Mouse (Mus musculus) liver, postnatal 0 days (tissue): Measurements from ENCODE around the gene Rps6ka1. TPM values are rescaled to one million over a fixed set of nuclear protein-coding genes. Genes with fewer than 3 reads are reported as not detected.

Source experiments
- ATAC-seq: fragments of 200-750 bp; cut with Nextera tagmentation; 2 replicates; pipeline ENCODE4 v1.8.0; 2017; ENCODE audit warnings: mild to moderate bottlenecking, moderate library complexity
- DNase-seq: peaks from one replicate; pipeline ENCODE4 v3.0.0-alpha.2; 2016
- H3K27ac ChIP-seq: fragments of 300-500 bp; sonication (generic); 2 replicates; pipeline ENCODE4 v1.5.1; 2014; ENCODE audit warnings: antibody characterized with exemption, moderate library complexity, mild to moderate bottlenecking, low read depth
- H3K27me3 ChIP-seq: fragments of 300-500 bp; sonication (generic); 2 replicates; pipeline ENCODE4 v1.6.1; 2014; ENCODE audit warnings: low read length, control low read depth, mixed read lengths; ENCODE audit not compliant: insufficient read depth
- H3K36me3 ChIP-seq: fragments of 300-500 bp; sonication (generic); replicated peaks from 2 replicates; pipeline ENCODE4 v1.6.1; 2014; ENCODE audit warnings: mild to moderate bottlenecking, control low read depth, low read length, moderate library complexity, mixed read lengths; ENCODE audit not compliant: insufficient read depth
- H3K4me1 ChIP-seq: fragments of 300-500 bp; sonication (generic); 2 replicates; pipeline ENCODE4 v1.6.1; 2014; ENCODE audit warnings: antibody characterized with exemption, mild to moderate bottlenecking, control low read depth; ENCODE audit not compliant: insufficient read depth
- H3K4me2 ChIP-seq: fragments of 300-500 bp; sonication (generic); 2 replicates; pipeline ENCODE4 v1.6.1; 2014; ENCODE audit warnings: low read depth, mild to moderate bottlenecking, low read length, moderate library complexity, mixed read lengths
- H3K4me3 ChIP-seq: fragments of 300-500 bp; sonication (generic); 2 replicates; pipeline ENCODE4 v1.5.1; 2014; ENCODE audit warnings: low read depth, low read length
- H3K9ac ChIP-seq: fragments of 300-500 bp; sonication (generic); replicated peaks from 2 replicates; pipeline ENCODE4 v1.6.1; 2014; ENCODE audit warnings: mild to moderate bottlenecking, moderate library complexity
- H3K9me3 ChIP-seq: fragments of 300-500 bp; sonication (generic); 2 replicates; pipeline ENCODE4 v1.6.1; 2016; ENCODE audit warnings: mild to moderate bottlenecking, control low read depth, low read length, mixed read lengths
- CTCF ChIP-seq: sonication (generic); IDR thresholded peaks from 2 replicates; pipeline ENCODE4 v1.5.1; 2016; ENCODE audit warnings: antibody characterized with exemption, low read depth
- EP300 ChIP-seq: IDR thresholded peaks from 2 replicates; pipeline ENCODE4 v1.6.1; 2016; ENCODE audit warnings: antibody characterized with exemption, low read depth, mild to moderate bottlenecking
- WGBS: fragments of 180-500 bp; shearing (Covaris S2); extraction: QIAGEN DNeasy Blood & Tissue Kit; methylation state at CpG from one replicate; pipeline ENCODE4 v1.1.7; 2014; ENCODE audit not compliant: insufficient replicate concordance; 5-methylcytosine and 5-hydroxymethylcytosine counted together
- polyA plus RNA-seq: library from polyadenylated mRNA; unstranded; fragments of >200 nt; fragmentation: Nextera tagmentation; extraction: Ambion mirVana; gene quantifications from 2 replicates; pipeline ENCODE4 v1.2.1, GENCODE M21; 2015

Gene Rps6ka1
- polyA plus RNA-seq, 1 experiment from 2014 or later, result 36.9 TPM

DNA sequence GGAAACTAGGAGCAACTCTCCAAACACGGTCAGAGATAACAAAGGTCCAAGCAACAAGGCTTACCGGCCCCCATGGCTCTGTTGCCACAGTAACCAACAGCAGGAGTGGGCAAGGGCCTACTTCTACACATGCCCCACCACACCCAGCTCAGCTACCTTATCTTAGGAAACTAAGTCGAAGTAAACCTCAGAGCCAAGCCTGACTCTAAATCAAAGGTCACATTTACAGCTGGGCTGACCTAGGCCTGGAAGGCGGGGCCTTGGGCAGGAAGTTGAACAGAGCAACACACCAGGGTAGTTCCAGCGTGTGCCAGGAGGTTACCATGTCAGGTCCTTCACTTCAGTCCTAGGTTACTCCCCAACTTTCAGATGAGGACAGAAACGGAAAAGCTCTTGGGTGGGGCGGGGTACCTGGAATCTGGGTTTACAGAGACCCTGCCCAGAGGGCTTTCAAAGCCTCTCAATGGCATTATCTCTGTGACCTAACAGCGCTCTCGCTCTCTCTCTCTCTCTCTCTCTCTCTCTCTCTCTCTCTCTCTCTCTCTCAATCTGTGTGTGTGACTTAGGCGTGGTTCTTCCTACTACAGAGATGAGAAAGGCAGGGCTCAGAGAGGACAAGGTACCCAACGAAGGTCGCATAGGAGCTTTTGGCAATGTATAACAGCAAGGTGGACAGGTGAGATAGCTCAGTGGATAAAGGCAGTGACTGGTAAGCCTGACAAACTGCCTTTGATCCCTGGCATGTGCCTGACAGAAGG, 8.3 kb downstream of the Rps6ka1 start:
- no peaks in the 10 kb centered on the region for H3K9me3 ChIP-seq
- peak overlapping the region; percentile 63 for H3K27ac ChIP-seq
- H3K9ac ChIP-seq, result no peak overlapping the region
- ATAC-seq (peak; percentile 57), DNase-seq (peak; percentile 52)
- H3K27me3 ChIP-seq, result no peaks in the 10 kb centered on the region
- H3K4me2 ChIP-seq, result no peak overlapping the region
- TF ChIP-seq EP300 (no peak), CTCF (no peak)
- peaks cover 38% of the 10 kb centered on the region for H3K4me1 ChIP-seq
- no peaks in the 10 kb centered on the region for H3K36me3 ChIP-seq
- H3K4me3 ChIP-seq, result no peak overlapping the region
- 41% methylated on average over 12 of the region's 12 CpGs for WGBS

- peaks cover 42% of the 10 kb centered on the region for H3K4me1 ChIP-seq
- 81% methylated on average over 14 of the region's 14 CpGs for WGBS
- no peaks in the 10 kb centered on the region for H3K36me3 ChIP-seq
These were observed 9.5 kb downstream of the Rps6ka1 start for GRCm38 (mm10) chr4:133877850-133878755.

DNA sequence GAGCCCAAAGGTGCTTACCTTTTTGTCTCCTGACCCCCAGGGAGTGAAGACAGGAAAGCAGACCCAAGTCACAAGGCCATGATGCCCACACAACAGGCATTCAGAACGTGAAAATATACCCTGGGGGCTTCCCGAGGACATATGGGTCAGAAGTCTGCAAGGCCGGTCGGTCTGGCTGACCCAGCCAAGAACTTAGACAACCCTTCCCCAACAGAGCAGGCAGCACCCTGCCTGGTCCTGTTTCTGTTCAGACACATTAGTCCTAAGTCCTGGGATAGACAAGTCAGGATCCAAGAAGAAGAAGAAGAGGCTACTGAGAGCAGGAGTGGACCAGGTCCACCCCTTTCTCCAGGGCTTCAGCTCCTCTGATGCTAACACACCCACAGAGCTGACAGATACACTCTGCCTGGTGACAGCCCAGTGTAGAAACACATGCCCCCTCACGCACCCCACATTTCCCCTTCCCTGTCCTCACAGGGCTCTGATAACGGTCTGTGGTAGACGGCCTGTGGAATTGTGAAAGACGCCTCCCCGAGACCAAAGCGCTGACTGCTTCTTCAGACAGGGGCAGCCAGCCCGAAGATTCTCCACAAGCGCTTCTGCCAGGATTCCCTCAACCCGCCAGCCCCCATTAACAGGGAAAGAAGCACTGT, 12.6 kb downstream of the Rps6ka1 start:
- TF ChIP-seq CTCF, result no peak
- Histone ChIP-seq H3K4me2 (peak overlapping the region; percentile 82), H3K9me3 (no peaks in the 10 kb centered on the region), H3K4me3 (peak overlapping the region; percentile 69), H3K27ac (peak overlapping the region; percentile 97), H3K27me3 (no peaks in the 10 kb centered on the region), H3K4me1 (peaks cover 44% of the 10 kb centered on the region), H3K36me3 (peaks cover 23% of the 10 kb centered on the region), H3K9ac (peak overlapping the region; percentile 79)
- 30% methylated on average over 13 of the region's 13 CpGs for WGBS
- no peak for ATAC-seq
- peak; percentile 60 for DNase-seq

More at GRCm38 (mm10) chr4:133877850-133878755, 9.5 kb downstream of the Rps6ka1 start:
- Histone ChIP-seq H3K9me3 (no peaks in the 10 kb centered on the region), H3K4me3 (no peak overlapping the region), H3K27me3 (no peaks in the 10 kb centered on the region), H3K4me2 (no peak overlapping the region), H3K27ac (no peak overlapping the region), H3K9ac (no peak overlapping the region)
- peak; percentile 57 for DNase-seq
- ATAC-seq, result no peak
- TF ChIP-seq CTCF (peak; percentile 88), EP300 (no peak)

DNA sequence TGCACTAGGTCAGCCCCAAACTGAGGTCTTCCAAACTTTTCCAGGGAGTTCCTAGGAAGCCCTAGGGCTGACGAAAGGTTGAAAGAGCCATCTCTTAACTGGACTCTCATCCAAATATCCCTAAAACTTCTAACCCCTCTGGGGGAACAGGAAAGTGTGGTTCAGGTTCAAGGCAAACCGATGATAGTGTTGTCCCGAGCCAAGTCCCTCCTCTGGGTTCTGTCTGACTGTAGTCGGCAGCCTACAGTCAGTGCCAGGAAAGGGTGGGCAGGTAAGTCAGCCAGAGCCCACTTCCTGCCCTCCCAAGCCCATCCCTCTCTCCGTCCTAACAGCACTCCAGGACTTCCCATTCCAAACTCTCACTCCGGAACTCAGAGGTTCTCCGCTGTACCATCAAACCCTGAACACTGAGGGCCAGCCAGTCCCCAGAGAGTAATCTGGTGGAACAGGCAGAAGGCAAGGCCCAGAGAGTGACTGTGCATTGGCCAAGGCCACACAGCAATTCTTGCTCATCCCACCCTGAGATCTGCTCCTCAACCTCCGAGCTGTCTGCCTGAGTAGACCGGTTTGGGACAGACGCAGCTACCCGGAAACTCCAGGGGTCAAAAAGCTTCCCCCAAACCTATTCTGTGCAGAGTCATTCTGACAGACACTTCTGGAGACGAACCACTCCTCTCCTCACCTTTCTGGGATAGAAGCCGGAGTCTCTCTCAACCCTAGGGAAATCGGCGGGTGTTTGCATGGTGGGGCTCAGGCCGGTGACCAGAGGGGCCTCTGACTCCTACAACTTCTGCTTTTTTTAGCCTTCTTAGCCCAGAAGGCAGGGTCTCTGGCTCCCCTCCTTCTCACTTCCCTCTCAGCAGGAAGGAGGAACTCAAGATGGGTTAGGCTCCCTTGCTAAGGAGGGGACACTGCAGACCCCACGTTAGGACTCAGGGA, 13.4 kb downstream of the Rps6ka1 start:
- DNase-seq, result peak; percentile 59
- Histone ChIP-seq H3K27ac (peak overlapping the region; percentile 97), H3K9ac (peak overlapping the region; percentile 79), H3K4me1 (peaks cover 38% of the 10 kb centered on the region), H3K4me2 (peak overlapping the region; percentile 82), H3K36me3 (peaks cover 31% of the 10 kb centered on the region), H3K9me3 (no peaks in the 10 kb centered on the region), H3K4me3 (peak overlapping the region; percentile 69), H3K27me3 (no peaks in the 10 kb centered on the region)
- ATAC-seq, result peak; percentile 62
- TF ChIP-seq EP300 (0 out of 2 replicates have a peak, but pooled peaks have one; percentile 49), CTCF (no peak)
- WGBS, result 26% methylated on average over 17 of the region's 17 CpGs

DNA sequence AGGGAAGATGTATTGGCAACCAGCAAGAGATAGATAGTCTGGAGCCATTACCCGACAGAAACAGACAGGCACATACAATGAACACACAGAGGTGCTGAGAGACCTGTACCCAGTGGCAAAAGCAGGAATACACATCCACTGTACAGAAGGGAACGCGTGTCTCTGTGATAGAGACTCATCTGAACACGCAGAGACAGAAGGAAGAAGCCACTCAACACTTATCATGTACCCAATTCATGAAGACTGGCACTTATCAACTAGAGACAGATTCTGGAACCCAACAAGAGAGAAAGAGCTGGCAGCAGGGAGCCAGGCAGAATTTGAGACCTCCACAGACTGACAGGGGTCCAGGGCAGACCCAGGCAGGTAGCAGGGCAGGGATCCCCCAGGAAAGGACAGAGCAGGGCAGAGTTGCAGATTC, 14.2 kb downstream of the Rps6ka1 start:
- H3K9me3 ChIP-seq, result no peaks in the 10 kb centered on the region
- peak; percentile 79 for ATAC-seq
- peak overlapping the region; percentile 79 for H3K9ac ChIP-seq
- H3K27me3 ChIP-seq, result no peaks in the 10 kb centered on the region
- peak; percentile 34 for DNase-seq
- H3K4me2 ChIP-seq, result peak overlapping the region; percentile 82
- no peak for TF ChIP-seq CTCF
- TF ChIP-seq EP300, result peak; percentile 93
- H3K4me3 ChIP-seq, result peak overlapping the region; percentile 69
- H3K4me1 ChIP-seq, result peaks cover 33% of the 10 kb centered on the region
- WGBS, result 53% methylated on average over 4 of the region's 4 CpGs
- peak overlapping the region; percentile 97 for H3K27ac ChIP-seq
- peaks cover 36% of the 10 kb centered on the region for H3K36me3 ChIP-seq
